Mouse (Mus musculus) mature B cell (primary cell): Measurements from ENCODE around the gene Luc7l3.

Experiments used
- in situ Hi-C: fragments of 300-500 bp; cut with MboI; formaldehyde crosslinking; loops from 2 replicates; pipeline ENCODE4 v1.14.3; 2019

The Luc7l3 gene

DNA sequence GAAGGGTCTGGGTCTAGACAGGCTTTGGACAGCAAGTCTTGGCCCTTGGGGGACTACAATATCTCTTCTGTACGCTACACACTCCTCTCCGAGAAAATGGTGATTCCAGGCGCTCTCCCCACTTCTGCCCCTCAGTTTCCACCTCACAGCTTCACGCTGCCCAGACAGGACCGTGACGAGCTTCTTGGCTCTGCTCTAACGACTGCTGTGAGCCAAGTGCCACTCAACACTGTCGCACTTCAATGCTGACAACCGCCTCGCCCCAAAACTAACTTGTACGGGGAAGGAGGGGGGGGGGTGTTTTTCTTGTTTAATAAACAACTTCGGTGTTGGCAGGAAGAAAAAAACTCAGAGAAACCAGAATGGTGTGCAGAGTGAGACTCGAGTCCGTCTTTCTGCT, 63.8 kb downstream of the Luc7l3 start:
- in situ Hi-C loops: no loop called here

GRCm38 (mm10) chr11:94255733-94256132, 66.1 kb downstream of the Luc7l3 start:
- in situ Hi-C loops: no loop called here

DNA sequence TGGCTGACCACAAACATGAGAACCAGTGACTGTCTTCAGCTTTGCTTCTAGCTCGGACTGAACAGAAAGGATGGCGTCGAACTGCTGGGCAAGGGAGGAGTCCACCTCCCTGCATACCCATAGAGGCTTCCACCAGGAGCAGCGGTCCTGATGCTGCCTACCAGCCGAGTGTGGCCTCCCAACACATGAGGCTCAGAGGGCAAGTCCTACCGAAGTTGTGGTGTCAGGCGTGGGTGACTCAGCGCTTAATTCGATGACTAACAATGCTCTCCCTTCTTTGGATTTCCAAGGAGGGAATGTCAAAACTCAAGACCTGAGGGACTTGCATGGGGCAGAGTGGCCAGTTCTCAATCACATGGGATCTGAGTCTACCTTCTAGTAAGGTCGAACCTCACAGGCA, 68.1 kb downstream of the Luc7l3 start:
- in situ Hi-C loops: no loop called here

- in situ Hi-C loops: no loop called here
Observed at GRCm38 (mm10) chr11:94253156-94253555, 68.6 kb downstream of the Luc7l3 start.

DNA sequence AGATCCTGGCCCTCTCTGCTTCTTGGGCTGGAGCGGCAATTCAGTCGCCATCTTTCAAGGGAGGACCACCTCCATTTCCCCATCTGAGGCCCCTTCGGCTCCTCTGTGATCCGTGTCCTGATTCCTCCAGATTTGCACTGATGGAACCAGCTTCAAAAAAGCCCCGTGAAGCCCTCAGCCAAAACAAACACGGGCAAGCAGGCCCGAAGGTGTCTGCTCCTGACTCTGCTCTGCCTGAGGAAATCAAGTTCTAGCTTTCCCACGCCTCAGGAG, 75.1 kb downstream of the Luc7l3 start:
- in situ Hi-C loops: no loop called here

- in situ Hi-C loops: no loop called here
Observed at GRCm38 (mm10) chr11:94245955-94246788, 75.6 kb downstream of the Luc7l3 start, which contains the start of gene Wfikkn2. Gene Wfikkn2, minus strand, starts transcription at chr11:94246005.

- in situ Hi-C loops: no loop called here
Observed at GRCm38 (mm10) chr11:94244385-94244784, 77.4 kb downstream of the Luc7l3 start.

GRCm38 (mm10) chr11:94243422-94244180, 78.2 kb downstream of the Luc7l3 start:
- in situ Hi-C loops: no loop called here

DNA sequence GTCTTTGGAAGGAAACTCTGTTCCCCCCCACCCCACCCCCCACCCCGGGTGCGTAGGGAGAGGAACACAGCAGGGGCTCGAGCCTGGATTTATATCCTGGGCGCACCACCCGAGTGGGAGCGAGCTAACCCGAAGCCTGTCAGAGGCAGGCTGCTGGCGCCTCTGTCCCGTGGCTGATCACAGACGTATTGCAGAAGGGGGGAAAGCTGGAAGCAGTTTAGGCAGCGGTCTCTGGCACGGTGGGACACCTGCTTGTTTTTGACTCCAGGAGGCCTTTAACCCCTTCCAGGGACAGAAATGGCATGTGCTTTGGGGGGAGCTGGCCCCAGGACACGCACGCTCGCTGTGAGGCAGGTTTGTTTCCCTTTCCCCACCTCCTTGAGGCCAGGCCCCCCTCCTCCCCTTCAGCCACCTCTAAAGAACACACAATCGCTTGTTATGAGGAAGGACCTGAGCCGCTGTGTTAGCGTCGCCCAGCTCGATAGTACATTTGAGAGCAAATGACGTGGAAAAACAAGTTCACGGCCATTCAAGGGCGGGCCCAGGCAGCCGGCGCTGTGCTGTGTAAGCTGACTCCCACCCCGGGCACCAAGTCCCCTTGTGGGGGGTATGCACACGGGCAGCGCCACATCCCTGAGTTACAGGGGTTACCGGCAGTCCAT, 78.9 kb downstream of the Luc7l3 start:
- in situ Hi-C loops: no loop called here

- in situ Hi-C loops: no loop called here
Observed at GRCm38 (mm10) chr11:94239706-94240105, 82.1 kb downstream of the Luc7l3 start.

DNA sequence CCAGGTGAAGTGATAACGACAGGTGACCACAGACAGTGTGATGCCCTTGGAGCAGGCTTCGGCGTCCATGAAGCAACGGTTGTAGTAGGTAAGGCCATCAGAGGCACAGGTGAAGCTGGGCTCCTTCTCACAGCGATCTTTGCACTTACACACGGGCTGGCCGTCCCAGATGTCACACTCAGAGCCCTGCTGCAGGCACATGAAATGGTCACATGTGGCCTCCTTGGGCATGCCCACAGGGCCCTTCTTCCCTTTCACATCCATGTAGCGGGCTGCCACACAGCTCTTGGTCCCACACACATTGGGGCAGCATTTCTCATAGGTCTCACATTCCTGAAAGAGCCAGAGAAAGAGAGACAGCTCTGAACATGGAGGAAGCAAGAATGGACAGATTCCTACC, 83.0 kb downstream of the Luc7l3 start:
- in situ Hi-C loops: no loop called here
